19 mouse cellular contexts compared by ENCODE assay signal in genomic region chr9:72701441-72701840, GRCm38 (mm10). TPM values are rescaled to one million over a fixed set of nuclear protein-coding genes. Genes with fewer than 3 reads are reported as not detected.
DNase-seq lines count a peak whose midpoint lies in the region; ATAC-seq and TF ChIP-seq lines count a peak whose summit lies in the region.
"Had no signal": no experiment of that assay in that cellular context is flagged by ENCODE, and none has a peak within 500 bp of the region (broad histone marks: within the 10 kb centered on the region; RNA-seq: fewer than 3 reads in every experiment).

No protein-coding gene starts in this region.

- peaks cover 79% of the 10 kb centered on the region for H3K36me3 ChIP-seq in heart, adult 2 months (ENCODE audit: control insufficient read depth, insufficient read depth, low read length)
- H3K36me3 ChIP-seq in heart, embryonic 11.5 days (ENCODE audit: control insufficient read depth, insufficient read depth, low read length): peaks cover 42% of the 10 kb centered on the region
- peaks cover 49% of the 10 kb centered on the region for H3K36me3 ChIP-seq in heart, embryonic 16.5 days (ENCODE audit: control insufficient read depth, insufficient read depth)
- H3K36me3 ChIP-seq in heart, embryonic 10.5 days: peaks cover 97% of the 10 kb centered on the region
- H3K36me3 ChIP-seq in myocyte (ENCODE audit: control insufficient read depth, insufficient read depth): peaks cover 19% of the 10 kb centered on the region

- no peak for ATAC-seq in heart, embryonic 11.5 days (replicated peaks; ENCODE audit: insufficient number of reproducible peaks, low FRiP score, low TSS enrichment)
- no peak for ATAC-seq in heart, embryonic 16.5 days (replicated peaks; ENCODE audit: extremely low read depth, insufficient read depth, low FRiP score)
- ATAC-seq: CD4-positive, CD25-positive, alpha-beta regulatory T cell, adult 4 months; forebrain, embryonic 13.5 days; forebrain, postnatal 0 days; intestine, embryonic 15.5 days had no signal

- no peak for TF ChIP-seq EP300 in heart, adult 2 months (IDR thresholded peaks at IDR 0.05; ENCODE audit: insufficient read depth, low read depth, low read length)

- peak overlapping the region; percentile 27 for H3K27ac ChIP-seq in heart, adult 2 months
- no peak overlapping the region for H3K27ac ChIP-seq in heart, embryonic 11.5 days (ENCODE audit: low read depth, low read length)
- peak overlapping the region; percentile 53 for H3K27ac ChIP-seq in heart, embryonic 16.5 days (ENCODE audit: low read length)
- H3K27ac ChIP-seq in heart, embryonic 10.5 days: no peak overlapping the region
- H3K27ac ChIP-seq: embryonic facial prominence, embryonic 15.5 days; forebrain, embryonic 13.5 days; hindbrain, embryonic 10.5 days; hindbrain, embryonic 14.5 days; intestine, embryonic 15.5 days had no signal

- no peak for DNase-seq in heart, adult 2 months
- no peak for DNase-seq in heart, embryonic 10.5 days (ENCODE audit: low spot score)
- peak; percentile 70 for DNase-seq in ZHBTc4 (ENCODE audit: low read depth, low spot score)
- DNase-seq in urinary bladder, postnatal 36 days (ENCODE audit: low spot score in 2 of 2): no peak
- no peak for DNase-seq in layer of hippocampus, adult 9-10 months (ENCODE audit: low spot score)
- DNase-seq: B cell, adult 2 months; cerebellum, adult 11 months; embryo, embryonic 11 days; forebrain, postnatal 0 days had no signal

- intact Hi-C loops in heart, adult 2 months (cut with DNase I): no loop called here

- no peaks in the 10 kb centered on the region for H3K9me3 ChIP-seq in heart, embryonic 11.5 days (replicated peaks; ENCODE audit: control insufficient read depth, low read length)
- no peaks in the 10 kb centered on the region for H3K9me3 ChIP-seq in heart, embryonic 16.5 days (replicated peaks; ENCODE audit: control insufficient read depth, low read length)
- H3K9me3 ChIP-seq in heart, embryonic 10.5 days: no peaks in the 10 kb centered on the region
- H3K9me3 ChIP-seq: embryonic facial prominence, embryonic 15.5 days; forebrain, embryonic 13.5 days; G1E; hindbrain, embryonic 10.5 days; intestine, embryonic 15.5 days had no signal

- no peak for TF ChIP-seq CTCF in heart, adult 2 months (IDR thresholded peaks at IDR 0.05)

- H3K4me2 ChIP-seq in heart, embryonic 11.5 days: no peak overlapping the region
- no peak overlapping the region for H3K4me2 ChIP-seq in heart, embryonic 16.5 days (ENCODE audit: low read depth, low read length)
- peak overlapping the region; percentile 36 for H3K4me2 ChIP-seq in myocyte (ENCODE audit: low read depth)
- H3K4me2 ChIP-seq: embryonic facial prominence, embryonic 15.5 days; forebrain, embryonic 13.5 days; hindbrain, embryonic 14.5 days; intestine, embryonic 15.5 days had no signal

- no peak overlapping the region for H3K9ac ChIP-seq in heart, adult 2 months (ENCODE audit: low read depth, low read length)
- no peak overlapping the region for H3K9ac ChIP-seq in heart, embryonic 11.5 days (ENCODE audit: low read depth, low read length)
- no peak overlapping the region for H3K9ac ChIP-seq in heart, embryonic 16.5 days (ENCODE audit: low read length)
- H3K9ac ChIP-seq: embryonic facial prominence, embryonic 15.5 days; forebrain, embryonic 13.5 days; forebrain, postnatal 0 days; hindbrain, embryonic 14.5 days; intestine, embryonic 15.5 days had no signal

- H3K4me1 ChIP-seq in heart, adult 2 months (ENCODE audit: control insufficient read depth, insufficient read depth, low read length): peaks cover 29% of the 10 kb centered on the region
- peaks cover 35% of the 10 kb centered on the region for H3K4me1 ChIP-seq in heart, embryonic 11.5 days (ENCODE audit: control insufficient read depth, insufficient read depth, low read length)
- H3K4me1 ChIP-seq in heart, embryonic 16.5 days (ENCODE audit: control insufficient read depth, insufficient read depth, low read length): peaks cover 57% of the 10 kb centered on the region
- peaks cover 38% of the 10 kb centered on the region for H3K4me1 ChIP-seq in heart, embryonic 10.5 days

- TF ChIP-seq POLR2A in heart, adult 2 months (IDR thresholded peaks at IDR 0.05; ENCODE audit: insufficient read depth, low read depth, low read length): no peak
- no peak for TF ChIP-seq POLR2A in myocyte (IDR thresholded peaks at IDR 0.05; ENCODE audit: insufficient read length, low read depth)

- no peak overlapping the region for H3K4me3 ChIP-seq in heart, adult 2 months
- no peak overlapping the region for H3K4me3 ChIP-seq in heart, embryonic 11.5 days (ENCODE audit: low read depth, low read length)
- H3K4me3 ChIP-seq in heart, embryonic 16.5 days (ENCODE audit: low read length): no peak overlapping the region
- H3K4me3 ChIP-seq in heart, embryonic 10.5 days: no peak overlapping the region
- H3K4me3 ChIP-seq in myocyte: no peak overlapping the region
- H3K4me3 ChIP-seq: embryonic facial prominence, embryonic 15.5 days; forebrain, embryonic 13.5 days; hindbrain, embryonic 10.5 days; intestine, embryonic 15.5 days had no signal

- no peak overlapping the region for H3ac ChIP-seq in myocyte (ENCODE audit: control insufficient read depth, insufficient read length)

- WGBS in heart, adult 2 months: 44% methylated on average over 8 of the region's 8 CpGs
- 68% methylated on average over 8 of the region's 8 CpGs for WGBS in heart, embryonic 11.5 days (ENCODE audit: insufficient replicate concordance)
- WGBS in heart, embryonic 16.5 days: 57% methylated on average over 8 of the region's 8 CpGs
- 72% methylated on average over 8 of the region's 8 CpGs for WGBS in heart, embryonic 10.5 days

- peaks cover 8% of the 10 kb centered on the region for H3K79me2 ChIP-seq in heart, adult 2 months (replicated peaks; ENCODE audit: control insufficient read depth, insufficient read depth, low read length)
- H3K79me2 ChIP-seq in myocyte (ENCODE audit: control insufficient read depth, insufficient read depth): peaks cover 85% of the 10 kb centered on the region

- H3K27me3 ChIP-seq in heart, adult 2 months (ENCODE audit: control insufficient read depth, insufficient read depth, low read length): no peaks in the 10 kb centered on the region
- H3K27me3 ChIP-seq in heart, embryonic 11.5 days (ENCODE audit: control insufficient read depth, insufficient read depth, low read length): no peaks in the 10 kb centered on the region
- no peaks in the 10 kb centered on the region for H3K27me3 ChIP-seq in heart, embryonic 16.5 days (ENCODE audit: control insufficient read depth, insufficient read depth, low read length)
- H3K27me3 ChIP-seq in heart, embryonic 10.5 days (ENCODE audit: insufficient read depth, poor library complexity, severe bottlenecking): no peaks in the 10 kb centered on the region
- H3K27me3 ChIP-seq in myocyte (ENCODE audit: control insufficient read depth, insufficient read depth, insufficient read length): no peaks in the 10 kb centered on the region
- H3K27me3 ChIP-seq: embryonic facial prominence, embryonic 15.5 days; forebrain, embryonic 13.5 days; intestine, embryonic 15.5 days had no signal

TF ChIP-seq in myocyte, 11 proteins besides CTCF, POLR2A, EP300 and RAD21:
- TF ChIP-seq MYOD1 (IDR thresholded peaks at IDR 0.05; ENCODE audit: control insufficient read depth in 1 of 3, insufficient read length in 2 of 3, low read depth in 2 of 3): no peak

RNA-seq across cellular contexts. Expression of gene Nedd4, which starts 39.3 kb away (rescaled TPM):
- total RNA-seq in heart, adult 2 months (2021): 100 to 1,000 TPM; 317 to 357 TPM
- 129 and 289 TPM in 2 replicates for polyA plus RNA-seq in heart, adult 2 months (2012; rRNA removed)
- polyA plus RNA-seq in heart, embryonic 11.5 days (2014; fragmentation: Nextera tagmentation; extraction: Ambion mirVana): 555 and 667 TPM in 2 replicates
- polyA plus RNA-seq in heart, embryonic 16.5 days (2015; fragmentation: Nextera tagmentation; extraction: Ambion mirVana): 428 and 482 TPM in 2 replicates
- polyA plus RNA-seq in heart, embryonic 10.5 days (2016; fragmentation: Nextera tagmentation; extraction: Ambion mirVana): 515 and 584 TPM in 2 replicates
- 195 TPM for polyA plus RNA-seq in myocyte (2012; fragmentation: generic; extraction: Trizol)

Comparison
In these comparisons a context has a peak if more than half of its experiments do, and no peak if none do; other contexts are left out.
1. H3K27ac ChIP-seq: peak in heart, adult 2 months (single experiment) and heart, embryonic 16.5 days (single experiment); none in heart, embryonic 11.5 days (single experiment) and heart, embryonic 10.5 days (single experiment).